Mouse (Mus musculus): ENCODE results near the gene Esp18. TPM values are rescaled to one million over a fixed set of nuclear protein-coding genes. Genes with fewer than 3 reads are reported as not detected.

Gene Esp18
- not detected in 2 replicates for polyA plus RNA-seq (2012; rRNA removed)

DNA sequence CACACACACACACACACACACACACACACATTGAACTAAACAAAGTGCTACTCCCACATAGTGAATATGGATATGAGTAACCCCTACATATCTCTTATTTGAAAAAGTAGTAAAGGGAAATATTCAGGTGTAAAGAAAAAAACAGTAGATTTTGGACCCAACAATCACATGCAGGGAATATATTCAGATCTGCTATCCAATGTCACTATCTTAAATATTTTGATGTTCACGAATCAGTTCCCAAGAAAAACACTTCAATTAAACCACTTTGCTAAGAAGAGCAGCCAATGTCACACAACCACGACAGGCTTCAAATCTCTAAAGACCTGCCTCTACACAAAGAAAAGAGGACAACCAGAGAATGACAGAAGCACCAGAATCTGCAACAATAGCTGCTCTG lies at the start of gene Esp18:
Gene Esp18, plus strand, starts transcription at position 301 of the 400 bp plus-strand sequence.

Other genes starting within 250 kb of the Esp18 start
- not detected in 2 replicates for gene Esp16, start 129.8 kb downstream of the Esp18 start, polyA plus RNA-seq (2012; rRNA removed)
- gene Esp15, start 234.6 kb downstream of the Esp18 start, polyA plus RNA-seq (2012; rRNA removed), result not detected in 2 replicates

All from colon, adult 2 months (tissue).